8 mouse cellular contexts compared by ENCODE assay signal in genomic region chr1:168163521-168164233, GRCm38 (mm10).
A peak's percentile ranks its signal among the peaks of the same experiment; 100 is the strongest.
DNase-seq lines count a peak whose midpoint lies in the region; ATAC-seq lines count a peak whose summit lies in the region.

No protein-coding gene starts in this region.

- H3K27me3 ChIP-seq in neural tube, embryonic 12.5 days (replicated peaks): no peaks in the 10 kb centered on the region

- peaks cover 3% of the 10 kb centered on the region; the same call in 1 of the 2 replicates for H3K36me3 ChIP-seq in neural tube, embryonic 12.5 days

- ATAC-seq in neural tube, embryonic 12.5 days (ENCODE audit: low FRiP score, low read depth): peak; percentile 82
- no peak for ATAC-seq in megakaryocyte progenitor cell, adult 5-6 weeks (replicated peaks; ENCODE audit: poor library complexity)

- H3K9ac ChIP-seq in neural tube, embryonic 12.5 days: no peak overlapping the region

- no peaks in the 10 kb centered on the region for H3K9me3 ChIP-seq in neural tube, embryonic 12.5 days

- no peak overlapping the region for H3K4me3 ChIP-seq in neural tube, embryonic 12.5 days

- H3K4me2 ChIP-seq in neural tube, embryonic 12.5 days (replicated peaks): peak overlapping the region; percentile 48

- WGBS in neural tube, embryonic 12.5 days: 23% methylated on average over 23 of the region's 23 CpGs

- peaks cover 22% of the 10 kb centered on the region for H3K4me1 ChIP-seq in neural tube, embryonic 12.5 days

- DNase-seq in cerebellum, postnatal 10 days: peak; percentile 9 to 11
- DNase-seq in cerebellum, adult 8-10 months: no peak
- peak; percentile 69 for DNase-seq in embryo, embryonic 11 days
- peak; percentile 26 for DNase-seq in kidney, adult 9 months
- DNase-seq in thymus, adult 18-20 months: no peak
- DNase-seq in layer of hippocampus, adult 11-12 months (ENCODE audit: low spot score): no peak

- peak overlapping the region; percentile 46 for H3K27ac ChIP-seq in neural tube, embryonic 12.5 days

Comparison
In these comparisons a context has a peak if more than half of its experiments do, and no peak if none do; other contexts are left out.
1. DNase-seq: peak in cerebellum, postnatal 10 days (2 of 2), embryo, embryonic 11 days (single experiment) and kidney, adult 9 months (single experiment); none in cerebellum, adult 8-10 months (single experiment), thymus, adult 18-20 months (0 of 2) and layer of hippocampus, adult 11-12 months (single experiment).